Mouse (Mus musculus): ENCODE results near the gene Hoxa4. TPM values are rescaled to one million over a fixed set of nuclear protein-coding genes. Genes with fewer than 3 reads are reported as not detected.

The Hoxa4 gene
- total RNA-seq, 1 experiment: 0.13 TPM

DNA sequence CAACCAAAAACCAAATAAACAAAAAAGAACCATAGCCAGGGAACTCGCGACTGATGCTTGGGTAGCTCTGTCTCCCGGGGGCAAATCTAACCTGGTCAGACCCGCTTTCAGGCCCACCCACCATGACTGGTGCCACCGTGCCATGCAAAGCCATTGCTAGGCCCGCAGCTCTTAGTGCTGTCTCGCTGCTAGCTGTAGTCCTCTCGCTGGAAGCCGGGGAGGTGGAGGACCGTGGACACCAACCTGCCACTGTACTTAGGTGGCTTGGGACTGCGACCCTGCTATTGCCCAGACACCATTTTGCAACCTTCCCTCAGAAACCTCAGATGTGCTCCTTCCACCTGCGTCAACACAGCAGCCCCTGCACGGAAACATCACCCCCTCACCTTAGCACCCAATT lies 20.4 kb upstream of the Hoxa4 start:
- in situ Hi-C loops (cut with MboI; ENCODE audit: low sequenced_read_pairs in 2 of 2, unreplicated experiment in 2 of 2): loop anchor here in 1 of 2 experiments (25.0 kb wide), 1 partner anchor 600 kb away; no protein-coding TSS in a partner anchor
- H3K4me1 ChIP-seq (ENCODE audit: control insufficient read depth in 2 of 2, insufficient read depth in 2 of 2, low read length in 2 of 2, poor library complexity in 1 of 2): peaks cover 0 to 4% of the 10 kb centered on the region in 2 experiments; a peak in 1 of 4 replicates
- H3K9ac ChIP-seq (ENCODE audit: insufficient read depth, low read depth, low read length, poor library complexity, severe bottlenecking): no peak overlapping the region
- H3K27ac ChIP-seq (ENCODE audit: insufficient read depth, low read depth, low read length, poor library complexity, severe bottlenecking): no peak overlapping the region
- no peaks in the 10 kb centered on the region for H3K9me3 ChIP-seq (ENCODE audit: control insufficient read depth, insufficient read depth, low read depth, low read length)
- H3K36me3 ChIP-seq (ENCODE audit: control insufficient read depth, insufficient read depth, low read length, poor library complexity, severe bottlenecking): no peaks in the 10 kb centered on the region
- no peak for DNase-seq (ENCODE audit: low read depth, low spot score)
- TF ChIP-seq ZNF384 (IDR thresholded peaks at IDR 0.05; ENCODE audit: low read depth, low read length) (no peak), CHD2 (IDR thresholded peaks at IDR 0.05; ENCODE audit: low read depth, low read length) (no peak), MAFK (IDR thresholded peaks at IDR 0.05; ENCODE audit: insufficient read depth, low read depth, low read length) (no peak), HCFC1 (IDR thresholded peaks at IDR 0.05; ENCODE audit: borderline replicate concordance, insufficient read depth, low read length) (no peak), ZC3H11A (IDR thresholded peaks at IDR 0.05; ENCODE audit: borderline replicate concordance, low read depth, low read length) (no peak)
- no peak overlapping the region for H3K4me3 ChIP-seq (ENCODE audit: insufficient read depth in 1 of 2, low read depth in 1 of 2, low read length in 2 of 2, poor library complexity in 1 of 2, severe bottlenecking in 1 of 2)

DNA sequence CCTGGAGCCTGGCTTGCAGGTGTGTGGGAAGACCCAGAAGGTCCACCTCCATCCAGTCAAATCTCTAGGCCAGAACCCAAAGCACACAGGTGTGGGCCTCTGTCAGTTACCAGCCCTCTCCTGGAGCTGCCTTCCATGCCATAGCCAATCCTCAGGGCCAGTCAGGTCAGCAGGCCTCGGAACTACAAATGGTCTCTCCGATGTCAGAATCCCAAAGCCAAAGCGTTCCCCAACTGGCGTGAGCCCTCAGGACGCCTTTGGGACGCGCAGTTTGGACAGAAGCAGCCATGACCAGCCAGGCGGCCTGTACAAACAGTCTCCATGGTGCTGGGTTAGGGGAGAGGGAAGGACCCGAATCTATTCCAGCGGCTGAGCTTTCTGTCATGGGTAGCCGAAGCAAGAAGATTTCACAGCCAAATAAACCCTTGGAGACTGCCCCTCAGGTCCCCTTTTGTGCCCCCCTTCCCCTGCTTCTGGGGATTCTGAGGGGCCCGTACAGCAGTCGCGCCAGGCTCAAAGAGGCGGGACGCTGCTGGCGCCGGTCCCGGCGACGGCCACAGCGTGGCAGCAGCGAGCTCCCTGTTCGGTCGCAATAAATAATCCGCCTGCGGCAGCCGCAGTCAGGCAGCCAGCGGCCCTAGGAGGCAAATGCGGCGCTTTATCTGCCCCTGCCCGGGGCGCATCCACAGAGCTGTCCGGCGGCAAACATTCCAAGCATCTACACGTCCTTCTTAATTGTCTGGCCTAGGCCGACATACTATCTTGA lies 19.8 kb upstream of the Hoxa4 start:
- peaks cover 0 to 4% of the 10 kb centered on the region in 2 experiments; a peak in 1 of 4 replicates for H3K4me1 ChIP-seq (ENCODE audit: control insufficient read depth in 2 of 2, insufficient read depth in 2 of 2, low read length in 2 of 2, poor library complexity in 1 of 2)
- no peak for TF ChIP-seq ZNF384 (IDR thresholded peaks at IDR 0.05; ENCODE audit: low read depth, low read length)
- no peak for TF ChIP-seq HCFC1 (IDR thresholded peaks at IDR 0.05; ENCODE audit: borderline replicate concordance, insufficient read depth, low read length)
- no peak for TF ChIP-seq ZC3H11A (IDR thresholded peaks at IDR 0.05; ENCODE audit: borderline replicate concordance, low read depth, low read length)
- TF ChIP-seq MAFK (IDR thresholded peaks at IDR 0.05; ENCODE audit: insufficient read depth, low read depth, low read length): no peak
- TF ChIP-seq CHD2 (IDR thresholded peaks at IDR 0.05; ENCODE audit: low read depth, low read length): no peak
- H3K27ac ChIP-seq (ENCODE audit: insufficient read depth, low read depth, low read length, poor library complexity, severe bottlenecking): no peak overlapping the region
- no peak overlapping the region for H3K9ac ChIP-seq (ENCODE audit: insufficient read depth, low read depth, low read length, poor library complexity, severe bottlenecking)
- in situ Hi-C loops (cut with MboI; ENCODE audit: low sequenced_read_pairs in 2 of 2, unreplicated experiment in 2 of 2): loop anchor here in 1 of 2 experiments (25.0 kb wide), 1 partner anchor 599 kb away; no protein-coding TSS in a partner anchor
- no peaks in the 10 kb centered on the region for H3K9me3 ChIP-seq (ENCODE audit: control insufficient read depth, insufficient read depth, low read depth, low read length)
- no peak for DNase-seq (ENCODE audit: low read depth, low spot score)
- H3K36me3 ChIP-seq (ENCODE audit: control insufficient read depth, insufficient read depth, low read length, poor library complexity, severe bottlenecking): no peaks in the 10 kb centered on the region
- H3K4me3 ChIP-seq (ENCODE audit: insufficient read depth in 1 of 2, low read depth in 1 of 2, low read length in 2 of 2, poor library complexity in 1 of 2, severe bottlenecking in 1 of 2): no peak overlapping the region

- TF ChIP-seq ZNF384 (IDR thresholded peaks at IDR 0.05; ENCODE audit: low read depth, low read length) (no peak), MAFK (IDR thresholded peaks at IDR 0.05; ENCODE audit: insufficient read depth, low read depth, low read length) (no peak), HCFC1 (IDR thresholded peaks at IDR 0.05; ENCODE audit: borderline replicate concordance, insufficient read depth, low read length) (no peak), ZC3H11A (IDR thresholded peaks at IDR 0.05; ENCODE audit: borderline replicate concordance, low read depth, low read length) (no peak), CHD2 (IDR thresholded peaks at IDR 0.05; ENCODE audit: low read depth, low read length) (no peak)
- Histone ChIP-seq H3K9me3 (ENCODE audit: control insufficient read depth, insufficient read depth, low read depth, low read length) (no peaks in the 10 kb centered on the region), H3K36me3 (ENCODE audit: control insufficient read depth, insufficient read depth, low read length, poor library complexity, severe bottlenecking) (no peaks in the 10 kb centered on the region), H3K4me1 (ENCODE audit: control insufficient read depth in 2 of 2, insufficient read depth in 2 of 2, low read length in 2 of 2, poor library complexity in 1 of 2) (peaks cover 0 to 5% of the 10 kb centered on the region in 2 experiments; a peak in 1 of 4 replicates), H3K4me3 (ENCODE audit: insufficient read depth in 1 of 2, low read depth in 1 of 2, low read length in 2 of 2, poor library complexity in 1 of 2, severe bottlenecking in 1 of 2) (no peak overlapping the region), H3K9ac (ENCODE audit: insufficient read depth, low read depth, low read length, poor library complexity, severe bottlenecking) (no peak overlapping the region), H3K27ac (ENCODE audit: insufficient read depth, low read depth, low read length, poor library complexity, severe bottlenecking) (no peak overlapping the region)
- in situ Hi-C loops (cut with MboI; ENCODE audit: low sequenced_read_pairs in 2 of 2, unreplicated experiment in 2 of 2): loop anchor here in 1 of 2 experiments (25.0 kb wide), 1 partner anchor 597 kb away; no protein-coding TSS in a partner anchor
- DNase-seq (ENCODE audit: low read depth, low spot score): no peak
Measured at GRCm38 (mm10) chr6:52209685-52210046, 18.1 kb upstream of the Hoxa4 start.

GRCm38 (mm10) chr6:52208868-52209684 lies 17.5 kb upstream of the Hoxa4 start:
- no peak overlapping the region for H3K9ac ChIP-seq (ENCODE audit: insufficient read depth, low read depth, low read length, poor library complexity, severe bottlenecking)

More at GRCm38 (mm10) chr6:52208868-52209684, 17.5 kb upstream of the Hoxa4 start:
- no peak for DNase-seq (ENCODE audit: low read depth, low spot score)
- Histone ChIP-seq H3K9me3 (ENCODE audit: control insufficient read depth, insufficient read depth, low read depth, low read length) (no peaks in the 10 kb centered on the region), H3K36me3 (ENCODE audit: control insufficient read depth, insufficient read depth, low read length, poor library complexity, severe bottlenecking) (no peaks in the 10 kb centered on the region), H3K4me3 (ENCODE audit: insufficient read depth in 1 of 2, low read depth in 1 of 2, low read length in 2 of 2, poor library complexity in 1 of 2, severe bottlenecking in 1 of 2) (peak overlapping the region; percentile 29 to 43), H3K27ac (ENCODE audit: insufficient read depth, low read depth, low read length, poor library complexity, severe bottlenecking) (no peak overlapping the region), H3K4me1 (ENCODE audit: control insufficient read depth in 2 of 2, insufficient read depth in 2 of 2, low read length in 2 of 2, poor library complexity in 1 of 2) (peaks cover 0 to 5% of the 10 kb centered on the region in 2 experiments; a peak in 1 of 4 replicates)
- TF ChIP-seq CHD2 (IDR thresholded peaks at IDR 0.05; ENCODE audit: low read depth, low read length) (no peak), ZC3H11A (IDR thresholded peaks at IDR 0.05; ENCODE audit: borderline replicate concordance, low read depth, low read length) (no peak), ZNF384 (IDR thresholded peaks at IDR 0.05; ENCODE audit: low read depth, low read length) (no peak), MAFK (IDR thresholded peaks at IDR 0.05; ENCODE audit: insufficient read depth, low read depth, low read length) (no peak), HCFC1 (IDR thresholded peaks at IDR 0.05; ENCODE audit: borderline replicate concordance, insufficient read depth, low read length) (no peak)
- in situ Hi-C loops (cut with MboI; ENCODE audit: low sequenced_read_pairs in 2 of 2, unreplicated experiment in 2 of 2): loop anchor here in 1 of 2 experiments (25.0 kb wide), 1 partner anchor 597 kb away; no protein-coding TSS in a partner anchor
